Mouse (Mus musculus): Measurements from ENCODE around the gene Ppm1m. TPM values are rescaled to one million over a fixed set of nuclear protein-coding genes. Genes with fewer than 3 reads are reported as not detected.

Gene Ppm1m
- polyA plus RNA-seq, 1 experiment from 2014 or later: 11.7 TPM

GRCm38 (mm10) chr9:106158037-106158491, 41.5 kb downstream of the Ppm1m start, which contains the start of gene Glyctk:
Glyctk (minus strand) TSS chr9:106158138.
- peak within 1 kb of the TSS; percentile 31; the same call in 1 of the 2 replicates for H3K9ac ChIP-seq
- H3K4me3 ChIP-seq (replicated peaks): peak within 1 kb of the TSS; percentile 45
- peak within 1 kb of the TSS; percentile 75 for H3K27ac ChIP-seq (replicated peaks)
- peak; percentile 55 for ATAC-seq (ENCODE audit: insufficient read depth)
- no peaks in the 10 kb centered on the region for H3K9me3 ChIP-seq (replicated peaks)
- WGBS (ENCODE audit: insufficient replicate concordance): 54% methylated on average over 6 of the region's 6 CpGs
- H3K4me1 ChIP-seq (replicated peaks): peaks cover 27% of the 10 kb centered on the region
- no peaks in the 10 kb centered on the region for H3K36me3 ChIP-seq (replicated peaks)
- peak within 1 kb of the TSS; percentile 36 for H3K4me2 ChIP-seq
- no peaks in the 10 kb centered on the region for H3K27me3 ChIP-seq

DNA sequence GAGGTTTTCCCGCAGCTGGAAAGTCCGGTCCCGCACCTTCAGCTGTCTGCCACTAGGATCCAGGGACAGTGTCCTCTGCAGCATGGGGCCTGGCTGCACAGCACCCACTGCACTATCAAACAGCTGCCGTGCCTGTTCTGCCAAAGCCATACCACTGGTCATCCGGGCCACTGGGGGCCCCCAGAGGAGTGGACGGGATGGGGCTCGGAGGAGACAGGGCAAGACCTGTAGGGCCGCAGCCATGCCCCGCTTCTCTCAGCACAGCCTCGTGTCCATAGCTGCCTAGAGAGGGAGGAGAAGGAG, 42.0 kb downstream of the Ppm1m start:
- H3K27me3 ChIP-seq: 0 out of 2 replicates have a peak, but pooled peaks cover under 1% of the 10 kb centered on the region
- H3K36me3 ChIP-seq (replicated peaks): no peaks in the 10 kb centered on the region
- 0 out of 2 replicates have a peak, but pooled peaks have one; percentile 5 for ATAC-seq (ENCODE audit: insufficient read depth)
- peak overlapping the region; percentile 75 for H3K27ac ChIP-seq (replicated peaks)
- H3K4me1 ChIP-seq (replicated peaks): peaks cover 27% of the 10 kb centered on the region
- peak overlapping the region; percentile 31; the same call in 1 of the 2 replicates for H3K9ac ChIP-seq
- peak overlapping the region; percentile 45 for H3K4me3 ChIP-seq (replicated peaks)
- H3K9me3 ChIP-seq (replicated peaks): no peaks in the 10 kb centered on the region
- peak overlapping the region; percentile 36 for H3K4me2 ChIP-seq
- WGBS (ENCODE audit: insufficient replicate concordance): 75% methylated on average over 10 of the region's 10 CpGs

GRCm38 (mm10) chr9:106156921-106157622, 42.5 kb downstream of the Ppm1m start:
- peaks cover 5% of the 10 kb centered on the region; the same call in 1 of the 2 replicates for H3K27me3 ChIP-seq
- H3K27ac ChIP-seq (replicated peaks): peak overlapping the region; percentile 75
- no peaks in the 10 kb centered on the region for H3K36me3 ChIP-seq (replicated peaks)
- peak overlapping the region; percentile 36 for H3K4me2 ChIP-seq
- no peak for ATAC-seq (ENCODE audit: insufficient read depth)
- H3K4me3 ChIP-seq (replicated peaks): peak overlapping the region; percentile 45
- WGBS (ENCODE audit: insufficient replicate concordance): 74% methylated on average over 21 of the region's 21 CpGs
- H3K9me3 ChIP-seq (replicated peaks): no peaks in the 10 kb centered on the region
- peaks cover 27% of the 10 kb centered on the region for H3K4me1 ChIP-seq (replicated peaks)
- peak overlapping the region; percentile 31; the same call in 1 of the 2 replicates for H3K9ac ChIP-seq

GRCm38 (mm10) chr9:106156419-106156818, 43.1 kb downstream of the Ppm1m start:
- Histone ChIP-seq H3K4me3 (replicated peaks) (peak overlapping the region; percentile 45), H3K36me3 (replicated peaks) (no peaks in the 10 kb centered on the region), H3K9me3 (replicated peaks) (no peaks in the 10 kb centered on the region), H3K4me1 (replicated peaks) (peaks cover 27% of the 10 kb centered on the region), H3K27ac (replicated peaks) (no peak overlapping the region), H3K27me3 (peaks cover 10% of the 10 kb centered on the region), H3K9ac (no peak overlapping the region), H3K4me2 (peak overlapping the region; percentile 36)
- no peak for ATAC-seq (ENCODE audit: insufficient read depth)
- 67% methylated on average over 5 of the region's 5 CpGs for WGBS (ENCODE audit: insufficient replicate concordance)

GRCm38 (mm10) chr9:106154106-106154505, 45.4 kb downstream of the Ppm1m start:
- H3K9ac ChIP-seq: no peak overlapping the region
- H3K9me3 ChIP-seq (replicated peaks): no peaks in the 10 kb centered on the region
- H3K27ac ChIP-seq (replicated peaks): no peak overlapping the region
- H3K4me2 ChIP-seq: no peak overlapping the region
- WGBS (ENCODE audit: insufficient replicate concordance): 70% methylated on average over 9 of the region's 9 CpGs
- H3K27me3 ChIP-seq: peaks cover 33% of the 10 kb centered on the region
- ATAC-seq (ENCODE audit: insufficient read depth): no peak
- peaks cover 18% of the 10 kb centered on the region for H3K4me1 ChIP-seq (replicated peaks)
- no peak overlapping the region for H3K4me3 ChIP-seq (replicated peaks)
- no peaks in the 10 kb centered on the region for H3K36me3 ChIP-seq (replicated peaks)

- Histone ChIP-seq H3K9ac (no peak overlapping the region), H3K4me2 (no peak overlapping the region), H3K27me3 (peaks cover 67% of the 10 kb centered on the region), H3K27ac (replicated peaks) (no peak overlapping the region), H3K4me3 (replicated peaks) (no peak overlapping the region), H3K4me1 (replicated peaks) (no peaks in the 10 kb centered on the region; the same call in 1 of the 2 replicates), H3K36me3 (replicated peaks) (no peaks in the 10 kb centered on the region), H3K9me3 (replicated peaks) (no peaks in the 10 kb centered on the region)
- 22% methylated on average over 10 of the region's 10 CpGs for WGBS (ENCODE audit: insufficient replicate concordance)
- ATAC-seq (ENCODE audit: insufficient read depth): no peak
These were observed 50.2 kb downstream of the Ppm1m start for GRCm38 (mm10) chr9:106149399-106149754.

- Histone ChIP-seq H3K4me3 (replicated peaks) (0 out of 2 replicates have a peak overlapping the region, but pooled peaks have one; percentile 17), H3K36me3 (replicated peaks) (no peaks in the 10 kb centered on the region), H3K27me3 (peaks cover 67% of the 10 kb centered on the region), H3K9me3 (replicated peaks) (no peaks in the 10 kb centered on the region), H3K9ac (no peak overlapping the region), H3K4me1 (replicated peaks) (no peaks in the 10 kb centered on the region; the same call in 1 of the 2 replicates), H3K4me2 (peak overlapping the region; percentile 36), H3K27ac (replicated peaks) (no peak overlapping the region)
- WGBS (ENCODE audit: insufficient replicate concordance): 1% methylated on average over 36 of the region's 36 CpGs
- no peak for ATAC-seq (ENCODE audit: insufficient read depth)
These were observed 50.8 kb downstream of the Ppm1m start for GRCm38 (mm10) chr9:106148541-106149398.

- Histone ChIP-seq H3K4me1 (replicated peaks) (no peaks in the 10 kb centered on the region; the same call in 1 of the 2 replicates), H3K4me3 (replicated peaks) (no peak overlapping the region; the same call in 1 of the 2 replicates), H3K27ac (replicated peaks) (no peak overlapping the region), H3K9ac (no peak overlapping the region), H3K9me3 (replicated peaks) (no peaks in the 10 kb centered on the region), H3K36me3 (replicated peaks) (no peaks in the 10 kb centered on the region), H3K4me2 (peak overlapping the region; percentile 36), H3K27me3 (peaks cover 67% of the 10 kb centered on the region)
- ATAC-seq (ENCODE audit: insufficient read depth): no peak
- WGBS (ENCODE audit: insufficient replicate concordance): 3% methylated on average over 10 of the region's 10 CpGs
These were observed 51.6 kb downstream of the Ppm1m start for GRCm38 (mm10) chr9:106147851-106148431.

DNA sequence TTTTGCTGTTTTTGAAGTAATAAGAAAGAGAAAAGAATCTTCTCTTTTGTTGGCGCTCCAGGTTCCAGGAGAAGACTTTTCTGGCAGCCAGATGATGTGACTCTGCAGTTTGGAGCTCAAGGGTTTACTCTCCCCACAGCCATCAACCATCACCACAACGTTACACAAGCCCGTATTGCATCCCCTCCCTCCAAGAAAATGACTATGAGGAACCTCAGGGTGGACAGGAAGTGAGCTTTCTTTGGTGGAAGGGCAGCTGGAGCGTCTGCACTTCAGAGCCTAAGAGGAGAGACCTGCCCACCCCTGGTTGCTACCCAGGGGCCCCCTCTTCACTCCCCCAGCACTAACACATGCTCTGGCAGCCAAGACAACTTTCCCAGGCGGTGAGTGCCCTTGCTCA, 52.3 kb downstream of the Ppm1m start:
- peaks cover 64% of the 10 kb centered on the region for H3K27me3 ChIP-seq

DNA sequence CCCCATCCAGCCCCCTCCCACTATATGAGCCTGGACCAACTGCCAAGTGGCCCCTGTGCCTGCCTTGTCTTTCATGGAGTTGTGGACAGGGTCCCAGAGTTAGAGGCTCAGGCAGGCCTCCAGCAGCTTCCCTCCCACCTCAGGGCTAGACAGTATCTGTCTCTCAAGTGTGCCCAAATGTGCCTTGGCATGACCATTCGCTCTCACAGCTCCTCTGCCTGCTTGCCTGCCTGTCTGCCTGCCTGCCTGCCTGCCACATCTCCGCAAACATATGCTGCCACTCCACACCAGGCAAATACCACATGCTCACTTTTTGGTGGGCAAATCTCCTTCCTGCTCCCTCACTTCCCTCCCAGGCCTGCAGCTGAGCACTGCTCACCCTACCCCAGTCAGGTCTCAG, 54.0 kb downstream of the Ppm1m start:
- Histone ChIP-seq H3K4me3 (replicated peaks) (no peak overlapping the region), H3K36me3 (replicated peaks) (no peaks in the 10 kb centered on the region), H3K4me1 (replicated peaks) (no peaks in the 10 kb centered on the region; the same call in 1 of the 2 replicates), H3K4me2 (no peak overlapping the region), H3K9ac (no peak overlapping the region), H3K27ac (replicated peaks) (no peak overlapping the region), H3K9me3 (replicated peaks) (no peaks in the 10 kb centered on the region), H3K27me3 (peaks cover 50% of the 10 kb centered on the region)
- WGBS (ENCODE audit: insufficient replicate concordance): 45% methylated on average over 2 of the region's 2 CpGs
- no peak for ATAC-seq (ENCODE audit: insufficient read depth)

More for the DNA sequence above, 52.3 kb downstream of the Ppm1m start:
- Histone ChIP-seq H3K9ac (no peak overlapping the region), H3K9me3 (replicated peaks) (no peaks in the 10 kb centered on the region), H3K36me3 (replicated peaks) (no peaks in the 10 kb centered on the region), H3K4me1 (replicated peaks) (no peaks in the 10 kb centered on the region; the same call in 1 of the 2 replicates), H3K4me2 (peak overlapping the region; percentile 36), H3K4me3 (replicated peaks) (no peak overlapping the region; the same call in 1 of the 2 replicates), H3K27ac (replicated peaks) (no peak overlapping the region)
- 0 out of 2 replicates have a peak, but pooled peaks have one; percentile 8 for ATAC-seq (ENCODE audit: insufficient read depth)
- WGBS (ENCODE audit: insufficient replicate concordance): 15% methylated on average over 5 of the region's 5 CpGs

Data from liver, embryonic 15.5 days (tissue).